In the genomic region with DNA sequence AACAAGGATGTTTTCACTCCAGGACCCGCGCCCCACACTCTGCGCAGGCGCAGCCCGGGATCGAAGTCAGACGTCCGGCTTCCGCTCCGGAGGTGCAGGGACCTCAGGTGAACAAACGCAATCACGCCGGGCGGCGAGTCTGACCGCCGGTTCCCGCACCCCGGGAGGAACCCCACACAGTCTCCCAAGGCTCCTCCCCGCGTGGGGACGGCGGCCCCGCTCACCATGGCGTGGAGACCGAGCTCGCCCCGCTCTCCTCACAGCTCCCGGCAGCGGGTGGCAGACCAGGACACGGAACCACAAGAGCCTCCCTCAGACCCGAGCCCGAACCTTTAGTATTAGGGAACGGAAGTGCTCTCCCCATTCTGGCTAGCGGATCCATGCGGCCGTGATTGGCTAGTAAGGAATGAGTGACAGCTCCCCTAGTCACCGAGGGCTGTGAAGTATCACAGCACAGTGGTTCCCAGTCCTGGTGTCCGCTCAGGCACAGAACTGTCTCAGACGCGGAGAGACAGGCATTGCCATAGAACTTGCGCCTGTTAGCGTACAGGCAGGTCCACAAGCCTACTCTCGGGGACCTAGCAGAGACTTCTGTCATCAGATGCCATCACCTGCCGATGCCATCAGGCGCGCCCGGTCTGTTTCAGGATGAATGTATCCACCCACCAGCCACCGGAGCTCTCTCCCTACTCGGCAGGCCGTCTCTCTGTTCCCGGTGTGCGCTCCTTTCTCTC, we compare ENCODE assay signal across 8 mouse cellular contexts. TPM values are rescaled to one million over a fixed set of nuclear protein-coding genes. Genes with fewer than 3 reads are reported as not detected.
DNase-seq lines count a peak whose midpoint lies in the region; ATAC-seq and TF ChIP-seq lines count a peak whose summit lies in the region.
"Not testable (repeated sequence)": the region's sequence is repeated elsewhere in the genome, so short reads cannot be mapped to it uniquely, and the experiment has no call there.

A gene (minus strand): TSS at position 295 of the 734 bp plus-strand sequence.

- TF ChIP-seq CTCF in cortical plate, adult 2 months (IDR thresholded peaks at IDR 0.05; ENCODE audit: extremely low read depth, insufficient read depth, low read length), result not testable (repeated sequence)

- H3K27me3 ChIP-seq in megakaryocyte, embryonic 14.5 days (replicated peaks), result not testable (repeated sequence)

- H3K27ac ChIP-seq in cortical plate, adult 2 months (ENCODE audit: insufficient read depth, low read length), result peak within 1 kb of the TSS; percentile 93

- H3K36me3 ChIP-seq in megakaryocyte, embryonic 14.5 days (replicated peaks; ENCODE audit: low read length), result not testable (repeated sequence)

- TF ChIP-seq POLR2A in cortical plate, adult 2 months (IDR thresholded peaks at IDR 0.05; ENCODE audit: extremely low read depth, insufficient read depth, low read length), result peak; percentile 96

- H3K4me1 ChIP-seq in cortical plate, adult 2 months (ENCODE audit: control insufficient read depth, insufficient read depth, low read length), result not testable (repeated sequence)
- peaks cover 19% of the 10 kb centered on the region for H3K4me1 ChIP-seq in megakaryocyte, embryonic 14.5 days

- ATAC-seq in activated CD4-positive, CD25-positive, alpha-beta regulatory T cell, adult 4 months, result peak; percentile 94

- H3K4me3 ChIP-seq in cortical plate, adult 2 months (ENCODE audit: insufficient read depth, low read length), result peak within 1 kb of the TSS; percentile 50
- H3K4me3 ChIP-seq in megakaryocyte, embryonic 14.5 days (replicated peaks), result peak within 1 kb of the TSS; percentile 93

- not testable (repeated sequence) for H3K9me3 ChIP-seq in megakaryocyte, embryonic 14.5 days

- peak; percentile 51 to 70 for DNase-seq in gastrocnemius, adult 8-10 months (ENCODE audit: low spot score in 2 of 2)
- DNase-seq in hindlimb bud, embryonic 11.5 days (ENCODE audit: extremely low spot score, low read depth, low spot score), result peak; percentile 41
- peak; percentile 81 to 82 for DNase-seq in left cerebral cortex, adult 8-10 months (ENCODE audit: low spot score in 2 of 2)
- DNase-seq in right cerebral cortex, postnatal 14 days, result peak; percentile 69
- peak; percentile 71 to 78 for DNase-seq in urinary bladder, postnatal 36 days (ENCODE audit: low spot score in 2 of 2)

RNA-seq across cellular contexts. Expression of the gene that starts here (rescaled TPM):
- 10 to 100 TPM; 17.3 to 17.8 TPM for polyA plus RNA-seq in activated CD4-positive, CD25-positive, alpha-beta regulatory T cell, adult 4 months (2017; shearing (Covaris generic))
- polyA plus RNA-seq in cortical plate, adult 2 months (2012; rRNA removed), result 3.0 and 3.8 TPM in 2 replicates
- 1 to 10 TPM; 3.5 to 4.4 (median 4.1) TPM for total RNA-seq in gastrocnemius, adult 8-10 months (2022)
- total RNA-seq in left cerebral cortex, adult 8-10 months (2022), result 1 to 10 TPM; 5.0 to 7.3 (median 6.2) TPM
- 0.16 TPM in 1 of 2 replicates, not detected in the other for polyA plus RNA-seq in megakaryocyte, embryonic 14.5 days (2012; ENCODE audit: insufficient read depth, low replicate concordance)

Comparison
In these comparisons a context has a peak if more than half of its experiments do, and no peak if none do; other contexts are left out.
1. Peak in every context shown above with its lines: DNase-seq, ATAC-seq, H3K4me3 ChIP-seq and H3K27ac ChIP-seq.